Mouse (Mus musculus): ENCODE data around the gene Stub1. TPM values are rescaled to one million over a fixed set of nuclear protein-coding genes. Genes with fewer than 3 reads are reported as not detected.

The Stub1 gene
- total and polyA plus RNA-seq, 2 experiments from 2014 or later, result 273 to 369 TPM

GRCm38 (mm10) chr17:25869498-25869897, 36.3 kb upstream of the Stub1 start:
- no peak overlapping the region for H3K4me3 ChIP-seq (ENCODE audit: low read length)
- no peaks in the 10 kb centered on the region for H3K36me3 ChIP-seq (ENCODE audit: insufficient read depth, low read length)
- no peak overlapping the region for H3K27ac ChIP-seq
- no peak for DNase-seq (ENCODE audit: low spot score)
- H3K4me1 ChIP-seq (ENCODE audit: insufficient read depth, low read length), result peaks cover 8% of the 10 kb centered on the region
- H3K4me2 ChIP-seq (ENCODE audit: low read depth, low read length), result no peak overlapping the region
- ATAC-seq, result no peak
- 86% methylated on average over 8 of the region's 8 CpGs for WGBS
- TF ChIP-seq CTCF (IDR thresholded peaks at IDR 0.05; ENCODE audit: low read depth), result no peak
- H3K27me3 ChIP-seq (ENCODE audit: insufficient read depth, low read length), result no peaks in the 10 kb centered on the region
- H3K9ac ChIP-seq (replicated peaks; ENCODE audit: low read length), result no peak overlapping the region
- no peaks in the 10 kb centered on the region for H3K9me3 ChIP-seq (ENCODE audit: low read length)

GRCm38 (mm10) chr17:25868601-25869191, 35.5 kb upstream of the Stub1 start, which contains the start of gene Mcrip2:
Gene Mcrip2, minus strand, starts transcription at chr17:25868764.
- Histone ChIP-seq H3K4me1 (ENCODE audit: insufficient read depth, low read length) (peaks cover 4% of the 10 kb centered on the region), H3K4me3 (ENCODE audit: low read length) (peak within 1 kb of the TSS; percentile 84), H3K27me3 (ENCODE audit: insufficient read depth, low read length) (no peaks in the 10 kb centered on the region), H3K36me3 (ENCODE audit: insufficient read depth, low read length) (peaks cover 5% of the 10 kb centered on the region; the same call in 1 of the 2 replicates), H3K9me3 (ENCODE audit: low read length) (no peaks in the 10 kb centered on the region), H3K27ac (peak within 1 kb of the TSS; percentile 83), H3K4me2 (ENCODE audit: low read depth, low read length) (peak within 1 kb of the TSS; percentile 89), H3K9ac (replicated peaks; ENCODE audit: low read length) (peak within 1 kb of the TSS; percentile 77)
- peak; percentile 42 for TF ChIP-seq CTCF (IDR thresholded peaks at IDR 0.05; ENCODE audit: low read depth)
- DNase-seq (ENCODE audit: low spot score) (peak; percentile 90), ATAC-seq (peak; percentile 90)
- under 1% methylated on average over 21 of the region's 24 CpGs for WGBS

GRCm38 (mm10) chr17:25867836-25868600, 34.8 kb upstream of the Stub1 start:
- ATAC-seq (peak; percentile 59), DNase-seq (ENCODE audit: low spot score) (no peak)
- TF ChIP-seq CTCF (IDR thresholded peaks at IDR 0.05; ENCODE audit: low read depth), result no peak
- WGBS, result 2% methylated on average over 40 of the region's 42 CpGs
- Histone ChIP-seq H3K9ac (replicated peaks; ENCODE audit: low read length) (peak overlapping the region; percentile 77), H3K4me3 (ENCODE audit: low read length) (peak overlapping the region; percentile 84), H3K27me3 (ENCODE audit: insufficient read depth, low read length) (no peaks in the 10 kb centered on the region), H3K4me2 (ENCODE audit: low read depth, low read length) (peak overlapping the region; percentile 89), H3K9me3 (ENCODE audit: low read length) (no peaks in the 10 kb centered on the region), H3K27ac (peak overlapping the region; percentile 83), H3K36me3 (ENCODE audit: insufficient read depth, low read length) (peaks cover 5% of the 10 kb centered on the region; the same call in 1 of the 2 replicates), H3K4me1 (ENCODE audit: insufficient read depth, low read length) (peaks cover 4% of the 10 kb centered on the region)

GRCm38 (mm10) chr17:25867509-25867835, 34.3 kb upstream of the Stub1 start:
- TF ChIP-seq CTCF (IDR thresholded peaks at IDR 0.05; ENCODE audit: low read depth), result no peak
- ATAC-seq (no peak), DNase-seq (ENCODE audit: low spot score) (no peak)
- WGBS, result 19% methylated on average over 7 of the region's 7 CpGs
- peak overlapping the region; percentile 84 for H3K4me3 ChIP-seq (ENCODE audit: low read length)
- H3K27me3 ChIP-seq (ENCODE audit: insufficient read depth, low read length), result no peaks in the 10 kb centered on the region
- peaks cover 4% of the 10 kb centered on the region for H3K4me1 ChIP-seq (ENCODE audit: insufficient read depth, low read length)
- H3K9ac ChIP-seq (replicated peaks; ENCODE audit: low read length), result peak overlapping the region; percentile 77; the same call in 1 of the 2 replicates
- H3K27ac ChIP-seq, result no peak overlapping the region
- no peaks in the 10 kb centered on the region for H3K9me3 ChIP-seq (ENCODE audit: low read length)
- H3K36me3 ChIP-seq (ENCODE audit: insufficient read depth, low read length), result peaks cover 5% of the 10 kb centered on the region; the same call in 1 of the 2 replicates
- peak overlapping the region; percentile 89 for H3K4me2 ChIP-seq (ENCODE audit: low read depth, low read length)

GRCm38 (mm10) chr17:25866172-25866571, 33.0 kb upstream of the Stub1 start:
- Histone ChIP-seq H3K4me1 (ENCODE audit: insufficient read depth, low read length) (peaks cover 9% of the 10 kb centered on the region), H3K4me2 (ENCODE audit: low read depth, low read length) (no peak overlapping the region), H3K9me3 (ENCODE audit: low read length) (no peaks in the 10 kb centered on the region), H3K4me3 (ENCODE audit: low read length) (no peak overlapping the region), H3K9ac (replicated peaks; ENCODE audit: low read length) (no peak overlapping the region), H3K36me3 (ENCODE audit: insufficient read depth, low read length) (peaks cover 5% of the 10 kb centered on the region; the same call in 1 of the 2 replicates), H3K27me3 (ENCODE audit: insufficient read depth, low read length) (no peaks in the 10 kb centered on the region), H3K27ac (no peak overlapping the region)
- TF ChIP-seq CTCF (IDR thresholded peaks at IDR 0.05; ENCODE audit: low read depth), result no peak
- ATAC-seq, result no peak
- 94% methylated on average over 3 of the region's 3 CpGs for WGBS
- no peak for DNase-seq (ENCODE audit: low spot score)

- WGBS, result 91% methylated on average over 11 of the region's 11 CpGs
- TF ChIP-seq CTCF (IDR thresholded peaks at IDR 0.05; ENCODE audit: low read depth), result no peak
Observed at GRCm38 (mm10) chr17:25865288-25865687, 32.1 kb upstream of the Stub1 start.

More at GRCm38 (mm10) chr17:25865288-25865687, 32.1 kb upstream of the Stub1 start:
- no peak overlapping the region for H3K4me2 ChIP-seq (ENCODE audit: low read depth, low read length)
- H3K4me3 ChIP-seq (ENCODE audit: low read length), result no peak overlapping the region
- no peak overlapping the region for H3K27ac ChIP-seq
- H3K27me3 ChIP-seq (ENCODE audit: insufficient read depth, low read length), result no peaks in the 10 kb centered on the region
- DNase-seq (ENCODE audit: low spot score), result no peak
- no peak overlapping the region for H3K9ac ChIP-seq (replicated peaks; ENCODE audit: low read length)
- peaks cover 14% of the 10 kb centered on the region for H3K4me1 ChIP-seq (ENCODE audit: insufficient read depth, low read length)
- no peak for ATAC-seq
- peaks cover 5% of the 10 kb centered on the region; the same call in 1 of the 2 replicates for H3K36me3 ChIP-seq (ENCODE audit: insufficient read depth, low read length)
- H3K9me3 ChIP-seq (ENCODE audit: low read length), result no peaks in the 10 kb centered on the region

Data from hindbrain, postnatal 0 days (tissue).